Mouse (Mus musculus): ENCODE data around the gene Psmd9. TPM values are rescaled to one million over a fixed set of nuclear protein-coding genes. Genes with fewer than 3 reads are reported as not detected.

Psmd9 gene
- polyA plus RNA-seq, 3 experiments from 2014 or later = 36.1 to 40.9 (median 39.8) TPM

Other genes with a start within 250 kb of the Psmd9 start
- gene Kdm2b, start 179.6 kb upstream of the Psmd9 start, polyA plus RNA-seq (2017; shearing (Covaris generic)) = 10 to 100 TPM; 29.8 to 58.3 (median 53.4) TPM
- gene Orai1, start 154.3 kb upstream of the Psmd9 start, polyA plus RNA-seq (2017; shearing (Covaris generic)) = 10 to 100 TPM in 1 of 3 experiments, 1 to 10 TPM in 2; 7.3 to 10.0 (median 8.0) TPM
- 1 to 10 TPM; 2.6 to 7.4 (median 6.1) TPM for gene Morn3, start 122.4 kb upstream of the Psmd9 start, polyA plus RNA-seq (2017; shearing (Covaris generic))
- gene Tmem120b, start 101.0 kb upstream of the Psmd9 start, polyA plus RNA-seq (2017; shearing (Covaris generic)) = 1 to 10 TPM; 1.1 to 2.1 (median 1.5) TPM
- 10 to 100 TPM; 62.4 to 71.7 (median 66.6) TPM for gene Rhof, start 36.7 kb upstream of the Psmd9 start, polyA plus RNA-seq (2017; shearing (Covaris generic))
- gene Setd1b, start 27.2 kb upstream of the Psmd9 start, polyA plus RNA-seq (2017; shearing (Covaris generic)) = 10 to 100 TPM; 13.0 to 17.7 (median 16.0) TPM
- gene Hpd, start 13.3 kb downstream of the Psmd9 start, polyA plus RNA-seq (2017; shearing (Covaris generic)) = not detected
- 1 to 10 TPM in 2 of 3 experiments, under 1 TPM in 1; 0.74 to 4.2 (median 2.4) TPM for gene Wdr66, start 82.7 kb downstream of the Psmd9 start, polyA plus RNA-seq (2017; shearing (Covaris generic))
- 10 to 100 TPM in 1 of 3 experiments, 1 to 10 TPM in 2; 3.4 to 13.1 (median 6.7) TPM for gene Bcl7a, start 174.4 kb downstream of the Psmd9 start, polyA plus RNA-seq (2017; shearing (Covaris generic))
- 10 to 100 TPM; 11.3 to 26.3 (median 18.1) TPM for gene Mlxip, start 225.4 kb downstream of the Psmd9 start, polyA plus RNA-seq (2017; shearing (Covaris generic))

Measured in inflammation-experienced regulatory T-cells, adult 6 months (primary cell).